Mouse (Mus musculus): ENCODE data around the gene Agbl4. TPM values are rescaled to one million over a fixed set of nuclear protein-coding genes. Genes with fewer than 3 reads are reported as not detected.

Gene Agbl4
- polyA plus RNA-seq, 1 experiment from 2014 or later = 0.19 TPM

- H3K9me3 ChIP-seq (ENCODE audit: control insufficient read depth, low read depth, low read length) = no peaks in the 10 kb centered on the region
- WGBS = 79% methylated on average over 4 of the region's 4 CpGs
- ATAC-seq (ENCODE audit: insufficient number of reproducible peaks, insufficient read depth, low FRiP score, low read depth) = no peak
- H3K27ac ChIP-seq (ENCODE audit: low read length) = no peak overlapping the region
- H3K27me3 ChIP-seq (ENCODE audit: control insufficient read depth, insufficient read depth, low read length) = no peaks in the 10 kb centered on the region
- no peaks in the 10 kb centered on the region for H3K4me1 ChIP-seq (ENCODE audit: control insufficient read depth, insufficient read depth, low read length)
- H3K4me2 ChIP-seq (replicated peaks; ENCODE audit: low read depth, low read length) = no peak overlapping the region
- no peak overlapping the region for H3K4me3 ChIP-seq (ENCODE audit: low read depth, low read length)
- no peak overlapping the region for H3K9ac ChIP-seq (replicated peaks; ENCODE audit: low read depth, low read length)
- no peaks in the 10 kb centered on the region for H3K36me3 ChIP-seq (ENCODE audit: control insufficient read depth, insufficient read depth, low read length)
Observed at GRCm38 (mm10) chr4:110788596-110788995, 391.1 kb downstream of the Agbl4 start.

DNA sequence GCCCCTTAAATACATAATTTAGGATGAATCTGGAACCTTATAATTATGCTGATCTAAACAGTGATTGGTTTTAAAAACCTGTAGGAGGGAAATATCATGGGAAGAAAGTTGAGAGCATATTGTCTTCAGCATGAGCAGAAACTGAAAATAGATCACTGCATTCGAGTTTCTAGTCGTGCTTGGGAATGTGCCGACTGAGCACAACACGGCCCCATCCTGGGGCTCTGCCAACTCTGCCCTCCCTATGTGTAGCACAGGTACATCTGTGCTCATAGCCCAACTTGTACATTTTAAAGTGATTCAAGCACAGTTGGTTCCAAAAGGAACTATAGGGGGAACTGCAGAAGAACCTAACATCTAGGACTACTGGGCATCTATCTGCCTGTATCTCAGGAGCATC is 402.4 kb downstream of the Agbl4 start:
- H3K4me3 ChIP-seq (ENCODE audit: low read depth, low read length) = no peak overlapping the region
- ATAC-seq (ENCODE audit: insufficient number of reproducible peaks, insufficient read depth, low FRiP score, low read depth) = no peak
- H3K9ac ChIP-seq (replicated peaks; ENCODE audit: low read depth, low read length) = no peak overlapping the region
- no peaks in the 10 kb centered on the region for H3K9me3 ChIP-seq (ENCODE audit: control insufficient read depth, low read depth, low read length)
- no peak overlapping the region for H3K27ac ChIP-seq (ENCODE audit: low read length)
- no peaks in the 10 kb centered on the region for H3K27me3 ChIP-seq (ENCODE audit: control insufficient read depth, insufficient read depth, low read length)
- H3K36me3 ChIP-seq (ENCODE audit: control insufficient read depth, insufficient read depth, low read length) = no peaks in the 10 kb centered on the region
- no peak overlapping the region for H3K4me2 ChIP-seq (replicated peaks; ENCODE audit: low read depth, low read length)
- H3K4me1 ChIP-seq (ENCODE audit: control insufficient read depth, insufficient read depth, low read length) = no peaks in the 10 kb centered on the region
- WGBS = 69% methylated on average over 4 of the region's 4 CpGs

DNA sequence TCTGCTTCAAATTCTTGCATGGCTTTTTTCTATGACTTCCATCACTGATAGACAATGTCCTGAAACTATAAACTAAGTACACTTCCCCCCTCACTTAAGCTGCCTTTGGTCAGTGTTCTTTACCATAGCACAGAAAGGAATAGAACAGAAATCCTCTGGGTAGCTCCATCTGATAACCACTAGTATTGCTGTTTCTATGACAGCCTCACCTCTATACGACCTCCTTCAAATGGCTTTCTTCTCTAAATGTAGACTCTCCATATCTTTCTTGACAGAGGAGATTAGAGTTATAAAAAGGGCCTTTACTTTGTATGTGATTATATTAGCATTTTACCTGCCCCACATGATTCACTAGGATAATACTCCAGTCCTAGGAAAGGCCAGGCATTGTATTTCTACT is 413.5 kb downstream of the Agbl4 start:
- no peaks in the 10 kb centered on the region for H3K27me3 ChIP-seq (ENCODE audit: control insufficient read depth, insufficient read depth, low read length)
- no peaks in the 10 kb centered on the region for H3K36me3 ChIP-seq (ENCODE audit: control insufficient read depth, insufficient read depth, low read length)
- H3K4me1 ChIP-seq (ENCODE audit: control insufficient read depth, insufficient read depth, low read length) = no peaks in the 10 kb centered on the region
- H3K27ac ChIP-seq (ENCODE audit: low read length) = no peak overlapping the region
- no peaks in the 10 kb centered on the region for H3K9me3 ChIP-seq (ENCODE audit: control insufficient read depth, low read depth, low read length)
- H3K4me2 ChIP-seq (replicated peaks; ENCODE audit: low read depth, low read length) = no peak overlapping the region
- ATAC-seq (ENCODE audit: insufficient number of reproducible peaks, insufficient read depth, low FRiP score, low read depth) = peak; percentile 82
- H3K9ac ChIP-seq (replicated peaks; ENCODE audit: low read depth, low read length) = no peak overlapping the region
- 68% methylated on average over 1 of the region's 1 CpGs for WGBS
- H3K4me3 ChIP-seq (ENCODE audit: low read depth, low read length) = no peak overlapping the region

GRCm38 (mm10) chr4:110832776-110833175 is 435.3 kb downstream of the Agbl4 start:
- H3K9ac ChIP-seq (replicated peaks; ENCODE audit: low read depth, low read length) = no peak overlapping the region
- no peaks in the 10 kb centered on the region for H3K4me1 ChIP-seq (ENCODE audit: control insufficient read depth, insufficient read depth, low read length)
- no peak overlapping the region for H3K4me3 ChIP-seq (ENCODE audit: low read depth, low read length)
- no peaks in the 10 kb centered on the region for H3K9me3 ChIP-seq (ENCODE audit: control insufficient read depth, low read depth, low read length)
- no peak for ATAC-seq (ENCODE audit: insufficient number of reproducible peaks, insufficient read depth, low FRiP score, low read depth)
- no peaks in the 10 kb centered on the region for H3K36me3 ChIP-seq (ENCODE audit: control insufficient read depth, insufficient read depth, low read length)
- H3K27me3 ChIP-seq (ENCODE audit: control insufficient read depth, insufficient read depth, low read length) = no peaks in the 10 kb centered on the region
- no peak overlapping the region for H3K27ac ChIP-seq (ENCODE audit: low read length)
- WGBS = 55% methylated on average over 1 of the region's 1 CpGs
- no peak overlapping the region for H3K4me2 ChIP-seq (replicated peaks; ENCODE audit: low read depth, low read length)

GRCm38 (mm10) chr4:110879719-110880443 is 482.4 kb downstream of the Agbl4 start:
- Histone ChIP-seq H3K27me3 (ENCODE audit: control insufficient read depth, insufficient read depth, low read length) (no peaks in the 10 kb centered on the region), H3K9me3 (ENCODE audit: control insufficient read depth, low read depth, low read length) (no peaks in the 10 kb centered on the region), H3K4me2 (replicated peaks; ENCODE audit: low read depth, low read length) (no peak overlapping the region), H3K27ac (ENCODE audit: low read length) (no peak overlapping the region), H3K4me1 (ENCODE audit: control insufficient read depth, insufficient read depth, low read length) (no peaks in the 10 kb centered on the region), H3K9ac (replicated peaks; ENCODE audit: low read depth, low read length) (no peak overlapping the region), H3K36me3 (ENCODE audit: control insufficient read depth, insufficient read depth, low read length) (no peaks in the 10 kb centered on the region), H3K4me3 (ENCODE audit: low read depth, low read length) (no peak overlapping the region)
- ATAC-seq (ENCODE audit: insufficient number of reproducible peaks, insufficient read depth, low FRiP score, low read depth) = no peak
- WGBS = 84% methylated on average over 2 of the region's 2 CpGs

DNA sequence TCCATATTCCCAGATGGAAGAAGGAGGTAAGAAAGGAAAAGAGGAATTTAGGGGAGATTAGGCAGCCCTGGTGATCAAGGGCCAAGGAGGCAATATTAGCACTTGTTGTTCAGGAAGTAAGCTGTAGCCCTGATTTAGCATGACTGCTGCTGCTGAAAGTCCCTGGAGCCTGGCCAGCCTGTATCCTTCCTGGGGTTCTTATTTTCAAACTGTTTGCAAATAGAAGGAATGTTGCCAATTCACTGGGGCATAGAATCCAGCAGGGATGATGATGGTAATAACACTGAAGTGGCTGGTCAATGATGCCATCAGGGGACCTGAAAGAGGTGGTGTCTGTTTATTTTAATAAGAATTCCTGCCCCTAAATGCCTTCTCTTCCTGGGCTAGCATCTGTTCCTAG is 518.6 kb downstream of the Agbl4 start:
- Histone ChIP-seq H3K4me3 (ENCODE audit: low read depth, low read length) (no peak overlapping the region), H3K27ac (ENCODE audit: low read length) (no peak overlapping the region)

DNA sequence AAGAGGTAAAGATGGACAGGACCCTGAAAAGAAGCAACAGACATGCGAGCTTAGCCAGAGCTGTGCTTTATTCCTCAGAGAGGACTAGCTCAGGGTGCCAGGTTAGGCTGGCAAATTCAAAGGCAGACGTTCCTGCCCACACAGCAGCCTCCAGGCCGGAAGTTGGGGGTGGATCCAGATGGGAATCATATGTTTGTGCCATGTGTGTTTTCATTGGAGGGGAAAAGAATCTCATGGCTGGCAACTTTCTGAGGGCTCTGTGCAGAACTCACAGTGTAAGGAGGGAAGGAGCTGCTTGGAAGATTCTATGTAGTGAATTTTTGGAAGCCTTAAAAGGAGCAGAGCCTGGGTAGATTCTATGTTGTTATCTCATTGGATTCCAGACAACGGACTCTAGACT is 519.1 kb downstream of the Agbl4 start:
- ATAC-seq (ENCODE audit: insufficient number of reproducible peaks, insufficient read depth, low FRiP score, low read depth) = no peak
- WGBS = 50% methylated on average over 4 of the region's 4 CpGs

More for the DNA sequence above, 518.6 kb downstream of the Agbl4 start:
- Histone ChIP-seq H3K9ac (replicated peaks; ENCODE audit: low read depth, low read length) (no peak overlapping the region), H3K4me1 (ENCODE audit: control insufficient read depth, insufficient read depth, low read length) (no peaks in the 10 kb centered on the region), H3K36me3 (ENCODE audit: control insufficient read depth, insufficient read depth, low read length) (no peaks in the 10 kb centered on the region), H3K4me2 (replicated peaks; ENCODE audit: low read depth, low read length) (no peak overlapping the region), H3K27me3 (ENCODE audit: control insufficient read depth, insufficient read depth, low read length) (no peaks in the 10 kb centered on the region), H3K9me3 (ENCODE audit: control insufficient read depth, low read depth, low read length) (no peaks in the 10 kb centered on the region)
- ATAC-seq (ENCODE audit: insufficient number of reproducible peaks, insufficient read depth, low FRiP score, low read depth) = no peak

GRCm38 (mm10) chr4:110921013-110921412 is 523.6 kb downstream of the Agbl4 start:
- no peak for ATAC-seq (ENCODE audit: insufficient number of reproducible peaks, insufficient read depth, low FRiP score, low read depth)
- WGBS = 83% methylated on average over 3 of the region's 3 CpGs
- Histone ChIP-seq H3K27ac (ENCODE audit: low read length) (no peak overlapping the region), H3K36me3 (ENCODE audit: control insufficient read depth, insufficient read depth, low read length) (no peaks in the 10 kb centered on the region), H3K4me2 (replicated peaks; ENCODE audit: low read depth, low read length) (no peak overlapping the region), H3K27me3 (ENCODE audit: control insufficient read depth, insufficient read depth, low read length) (no peaks in the 10 kb centered on the region), H3K9me3 (ENCODE audit: control insufficient read depth, low read depth, low read length) (no peaks in the 10 kb centered on the region), H3K4me3 (ENCODE audit: low read depth, low read length) (no peak overlapping the region), H3K4me1 (ENCODE audit: control insufficient read depth, insufficient read depth, low read length) (no peaks in the 10 kb centered on the region), H3K9ac (replicated peaks; ENCODE audit: low read depth, low read length) (no peak overlapping the region)

More for the DNA sequence above, 519.1 kb downstream of the Agbl4 start:
- Histone ChIP-seq H3K36me3 (ENCODE audit: control insufficient read depth, insufficient read depth, low read length) (no peaks in the 10 kb centered on the region), H3K4me1 (ENCODE audit: control insufficient read depth, insufficient read depth, low read length) (no peaks in the 10 kb centered on the region), H3K9me3 (ENCODE audit: control insufficient read depth, low read depth, low read length) (no peaks in the 10 kb centered on the region), H3K9ac (replicated peaks; ENCODE audit: low read depth, low read length) (no peak overlapping the region), H3K27me3 (ENCODE audit: control insufficient read depth, insufficient read depth, low read length) (no peaks in the 10 kb centered on the region), H3K4me3 (ENCODE audit: low read depth, low read length) (no peak overlapping the region), H3K4me2 (replicated peaks; ENCODE audit: low read depth, low read length) (no peak overlapping the region), H3K27ac (ENCODE audit: low read length) (no peak overlapping the region)

GRCm38 (mm10) chr4:111001641-111002040 is 604.2 kb downstream of the Agbl4 start:
- Histone ChIP-seq H3K4me1 (ENCODE audit: control insufficient read depth, insufficient read depth, low read length) (no peaks in the 10 kb centered on the region), H3K27me3 (ENCODE audit: control insufficient read depth, insufficient read depth, low read length) (no peaks in the 10 kb centered on the region)
- ATAC-seq (ENCODE audit: insufficient number of reproducible peaks, insufficient read depth, low FRiP score, low read depth) = no peak

More at GRCm38 (mm10) chr4:111001641-111002040, 604.2 kb downstream of the Agbl4 start:
- 81% methylated on average over 2 of the region's 2 CpGs for WGBS
- Histone ChIP-seq H3K36me3 (ENCODE audit: control insufficient read depth, insufficient read depth, low read length) (no peaks in the 10 kb centered on the region), H3K27ac (ENCODE audit: low read length) (no peak overlapping the region), H3K9me3 (ENCODE audit: control insufficient read depth, low read depth, low read length) (no peaks in the 10 kb centered on the region), H3K9ac (replicated peaks; ENCODE audit: low read depth, low read length) (no peak overlapping the region), H3K4me2 (replicated peaks; ENCODE audit: low read depth, low read length) (no peak overlapping the region), H3K4me3 (ENCODE audit: low read depth, low read length) (no peak overlapping the region)
